Mouse (Mus musculus): ENCODE measurements around the gene Galnt7.
A peak's percentile ranks its signal among the peaks of the same experiment; 100 is the strongest.

DNA sequence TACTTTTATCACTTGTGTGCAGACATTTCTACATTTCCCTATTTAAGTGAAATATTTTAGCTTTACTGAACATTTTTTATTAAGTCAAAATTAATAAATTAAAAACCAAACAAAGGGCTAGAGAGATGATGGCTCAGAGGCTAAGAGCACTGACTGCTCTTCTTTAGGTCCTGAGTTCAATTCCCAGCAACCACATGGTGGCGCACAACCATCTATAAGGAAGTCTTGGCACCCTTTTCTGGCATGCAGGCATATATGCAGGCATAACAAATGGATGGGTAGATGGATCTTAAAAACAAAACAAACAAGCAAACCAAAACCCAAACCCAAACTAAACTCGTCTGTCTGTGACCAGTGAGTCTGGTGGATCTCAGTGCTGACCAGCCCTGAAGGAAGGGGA lies 120.6 kb downstream of the Galnt7 start:
- TF ChIP-seq POLR2A (IDR thresholded peaks at IDR 0.05; ENCODE audit: control insufficient read depth in 1 of 2, insufficient read depth in 1 of 2, low read depth in 1 of 2, low read length in 2 of 2, poor library complexity in 1 of 2) (no peak), CTCF (IDR thresholded peaks at IDR 0.05 in 2 of 3, conservative IDR thresholded peaks at IDR 0.05 in 1 of 3; ENCODE audit: control insufficient read depth in 1 of 3, insufficient read depth in 1 of 3, low read depth in 2 of 3, low read length in 3 of 3, poor library complexity in 1 of 3, severe bottlenecking in 1 of 3) (peak; percentile 35 to 70 (median 49)), EP300 (IDR thresholded peaks at IDR 0.05; ENCODE audit: low read depth in 1 of 2, low read length in 2 of 2) (no peak), TBP (IDR thresholded peaks at IDR 0.05; ENCODE audit: low read depth, low read length) (no peak), TAL1 (IDR thresholded peaks at IDR 0.05; ENCODE audit: low read length) (no peak), CHD2 (IDR thresholded peaks at IDR 0.05; ENCODE audit: low read length) (no peak), ELF1 (IDR thresholded peaks at IDR 0.05; ENCODE audit: low read depth, low read length) (0 out of 2 replicates have a peak, but pooled peaks have one; percentile 27), ETS1 (IDR thresholded peaks at IDR 0.05; ENCODE audit: low read depth, low read length) (no peak), MYB (IDR thresholded peaks at IDR 0.05; ENCODE audit: low read depth, low read length) (no peak), BHLHE40 (IDR thresholded peaks at IDR 0.05; ENCODE audit: borderline replicate concordance, low read depth, low read length) (no peak)

Data from MEL (cell line).